Mouse (Mus musculus) adrenal gland, postnatal 4 days (tissue): ENCODE results near the gene Aga. TPM values are rescaled to one million over a fixed set of nuclear protein-coding genes. Genes with fewer than 3 reads are reported as not detected.
A peak's percentile ranks its signal among the peaks of the same experiment; 100 is the strongest.
"Not testable (repeated sequence)": the region's sequence is repeated elsewhere in the genome, so short reads cannot be mapped to it uniquely, and the experiment has no call there.

ENCODE experiments used
- DNase-seq, 2 experiments: peaks; one replicate each; pipeline ENCODE4 v3.0.0; 2021 to 2022; ENCODE audit warnings: low spot score in 2 of 2, mixed read lengths in 2 of 2
- long read RNA-seq, 2 experiments: library from polyadenylated mRNA; stranded (forward); transcript quantifications; one replicate each; pipeline ENCODE4 v2.0.0; 2021
- total RNA-seq, 2 experiments: library from RNA; stranded (reverse); gene quantifications; 2 replicates each; pipeline ENCODE4 v1.2.3; 2021

Gene Aga
- total RNA-seq, result 10 to 100 TPM; 31.6 to 32.9 TPM
- long read RNA-seq, experiment 1, transcript Aga-201 (9 exons, 1,181 nt), result major isoform, 40 of 44 reads
- long read RNA-seq, experiment 1, partial matches to known transcripts, result 1 of 44 reads
- long read RNA-seq, experiment 1, other reads (novel, unspliced or antisense), result 3 of 44 reads
- long read RNA-seq, experiment 2, transcript Aga-201 (9 exons, 1,181 nt), result major isoform, 59 of 66 reads
- long read RNA-seq, experiment 2, partial matches to known transcripts, result 2 of 66 reads
- long read RNA-seq, experiment 2, other reads (novel, unspliced or antisense), result 5 of 66 reads

- peak; percentile 73 to 75 for DNase-seq
Observed at GRCm38 (mm10) chr8:53511551-53512127, at the start of gene Aga. Gene Aga (plus strand): TSS chr8:53511727.

- no peak for DNase-seq
Observed at GRCm38 (mm10) chr8:53489063-53489462, 22.5 kb upstream of the Aga start.

- no peak for DNase-seq
Observed at GRCm38 (mm10) chr8:53496216-53496615, 15.3 kb upstream of the Aga start.

- no peak for DNase-seq
Observed at GRCm38 (mm10) chr8:53496885-53497326, 14.6 kb upstream of the Aga start.

- not testable (repeated sequence) for DNase-seq
Observed at GRCm38 (mm10) chr8:53538049-53538448, 26.5 kb downstream of the Aga start.

GRCm38 (mm10) chr8:53539585-53539984 is 28.1 kb downstream of the Aga start:
- DNase-seq, result no peak

GRCm38 (mm10) chr8:53562441-53563040 is 51.0 kb downstream of the Aga start:
- DNase-seq, result no peak

GRCm38 (mm10) chr8:53566223-53566622 is 54.7 kb downstream of the Aga start:
- no peak for DNase-seq

Other genes with a start within 250 kb of the Aga start
- gene Neil3, start 127.3 kb downstream of the Aga start, total RNA-seq, result 10 to 100 TPM; 15.8 to 16.7 TPM